Mouse (Mus musculus) limb, embryonic 14.5 days (tissue): Measurements from ENCODE around the gene Psmd11. TPM values are rescaled to one million over a fixed set of nuclear protein-coding genes. Genes with fewer than 3 reads are reported as not detected.
"Not testable (repeated sequence)": the region's sequence is repeated elsewhere in the genome, so short reads cannot be mapped to it uniquely, and the experiment has no call there.

ENCODE experiments used
- ATAC-seq: fragments of 200-750 bp; cut with Nextera tagmentation; 2 replicates; pipeline ENCODE4 v1.8.0; 2017; ENCODE audit warnings: low read depth, moderate number of reproducible peaks, moderate TSS enrichment; ENCODE audit not compliant: low FRiP score
- DNase-seq: peaks from one replicate; pipeline ENCODE4 v3.0.0-alpha.2; 2015; ENCODE audit warnings: low spot score
- H3K27ac ChIP-seq: fragments of 300-500 bp; sonication (generic); replicated peaks from 2 replicates; pipeline ENCODE4 v1.5.1; 2014; ENCODE audit warnings: low read depth, mild to moderate bottlenecking, low read length, moderate library complexity, mixed read lengths
- H3K27me3 ChIP-seq: fragments of 300-500 bp; sonication (generic); 2 replicates; pipeline ENCODE4 v1.6.1; 2014; ENCODE audit warnings: low read length, mixed read lengths; ENCODE audit not compliant: control insufficient read depth, insufficient read depth
- H3K36me3 ChIP-seq: fragments of 300-500 bp; sonication (generic); 2 replicates; pipeline ENCODE4 v1.6.1; 2014; ENCODE audit warnings: mild to moderate bottlenecking, low read length, moderate library complexity, mixed read lengths; ENCODE audit not compliant: control insufficient read depth, insufficient read depth
- H3K4me1 ChIP-seq: fragments of 300-500 bp; sonication (generic); 2 replicates; pipeline ENCODE4 v1.6.1; 2014; ENCODE audit warnings: antibody characterized with exemption, low read length, mixed read lengths; ENCODE audit not compliant: control insufficient read depth, insufficient read depth
- H3K4me2 ChIP-seq: fragments of 300-500 bp; sonication (generic); replicated peaks from 2 replicates; pipeline ENCODE4 v1.6.1; 2014; ENCODE audit warnings: low read depth, mild to moderate bottlenecking, low read length, moderate library complexity; ENCODE audit not compliant: severe bottlenecking
- H3K4me3 ChIP-seq: fragments of 300-500 bp; sonication (generic); replicated peaks from 2 replicates; pipeline ENCODE4 v1.5.1; 2014; ENCODE audit warnings: low read length
- H3K9ac ChIP-seq: fragments of 300-500 bp; sonication (generic); 2 replicates; pipeline ENCODE4 v1.6.1; 2014; ENCODE audit warnings: mild to moderate bottlenecking, low read depth, low read length, moderate library complexity; ENCODE audit not compliant: severe bottlenecking
- H3K9me3 ChIP-seq: fragments of 300-500 bp; sonication (generic); 2 replicates; pipeline ENCODE4 v1.6.1; 2016; ENCODE audit warnings: low read length; ENCODE audit not compliant: control insufficient read depth
- POLR2A ChIP-seq: fragments of 200-500 bp; IDR thresholded peaks from 2 replicates; pipeline ENCODE4 v1.8.0; 2012; ENCODE audit warnings: inconsistent platforms, mild to moderate bottlenecking, moderate library complexity, borderline replicate concordance; ENCODE audit not compliant: insufficient read depth, insufficient read length; ENCODE audit errors: extremely low read depth
- WGBS: fragments of 180-500 bp; shearing (Covaris S2); extraction: QIAGEN DNeasy Blood & Tissue Kit; methylation state at CpG from one replicate; pipeline ENCODE4 v1.1.7; 2014; 5-methylcytosine and 5-hydroxymethylcytosine counted together
- polyA plus RNA-seq, 2 experiments: library from polyadenylated mRNA; depleted of rRNA in 1 of 2; stranded (reverse) in 1 of 2; unstranded in 1 of 2; fragments of >200 nt; fragmentation: Nextera tagmentation in 1 of 2; extraction: Ambion mirVana in 1 of 2; gene quantifications; 2 replicates each; pipeline versions ENCODE4 v1.2.1 to v1.2.3; 2012 to 2014

Gene Psmd11
- polyA plus RNA-seq, 2 experiments, result 86.9 to 261 TPM

DNA sequence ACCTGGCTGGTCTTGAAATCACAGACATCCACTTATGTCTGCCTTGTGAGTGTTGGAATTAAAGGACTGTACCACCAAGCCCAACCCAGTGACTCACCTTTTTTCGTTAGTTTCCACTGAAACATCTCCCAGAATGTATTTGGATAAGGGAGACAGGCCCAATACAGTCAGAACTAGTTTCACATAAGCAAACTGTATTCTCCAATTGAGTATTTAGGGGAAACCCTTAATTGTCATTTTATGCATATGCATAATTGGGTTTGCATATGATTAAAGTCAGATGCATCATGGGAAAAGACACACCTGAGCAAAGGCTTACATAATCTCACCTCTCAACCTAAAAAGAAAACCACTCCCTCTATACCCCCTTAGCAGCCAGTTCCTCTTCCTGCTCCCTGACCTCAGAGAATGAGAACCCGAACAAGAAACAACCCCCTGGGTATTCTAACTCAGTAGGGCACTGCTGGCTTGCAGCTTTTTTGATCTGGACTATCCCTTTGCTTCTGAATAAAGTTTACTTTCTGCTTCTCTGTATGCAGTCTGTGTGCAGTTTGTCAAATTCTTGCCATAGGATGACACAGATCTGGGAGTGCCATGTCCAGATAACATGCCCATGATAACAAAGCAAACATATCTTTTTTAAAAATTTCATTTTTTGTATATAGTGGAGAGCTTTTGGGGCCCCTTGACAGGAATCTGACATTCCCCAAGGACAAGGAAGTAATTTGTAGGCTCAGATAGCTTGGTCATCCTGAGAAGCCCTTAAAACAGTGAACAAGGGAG lies 8.0 kb upstream of the Psmd11 start:
- Histone ChIP-seq H3K4me3 (no peak overlapping the region), H3K4me1 (no peaks in the 10 kb centered on the region), H3K4me2 (no peak overlapping the region), H3K9me3 (peaks cover 4% of the 10 kb centered on the region; the same call in 1 of the 2 replicates), H3K27me3 (no peaks in the 10 kb centered on the region), H3K27ac (no peak overlapping the region), H3K9ac (no peak overlapping the region), H3K36me3 (peaks cover 11% of the 10 kb centered on the region)
- DNase-seq (no peak), ATAC-seq (no peak)
- no peak for TF ChIP-seq POLR2A
- 61% methylated on average over 2 of the region's 2 CpGs for WGBS

- H3K9me3 ChIP-seq, result peaks cover under 1% of the 10 kb centered on the region; the same call in 1 of the 2 replicates
- 85% methylated on average over 7 of the region's 7 CpGs for WGBS
- no peak overlapping the region for H3K27ac ChIP-seq
- no peaks in the 10 kb centered on the region for H3K4me1 ChIP-seq
- ATAC-seq (no peak), DNase-seq (no peak)
- peaks cover 8% of the 10 kb centered on the region for H3K36me3 ChIP-seq
- no peaks in the 10 kb centered on the region for H3K27me3 ChIP-seq
- no peak overlapping the region for H3K9ac ChIP-seq
- no peak overlapping the region for H3K4me2 ChIP-seq
- TF ChIP-seq POLR2A, result no peak
- H3K4me3 ChIP-seq, result no peak overlapping the region
Observed at GRCm38 (mm10) chr11:80421421-80422047, 6.9 kb upstream of the Psmd11 start.

DNA sequence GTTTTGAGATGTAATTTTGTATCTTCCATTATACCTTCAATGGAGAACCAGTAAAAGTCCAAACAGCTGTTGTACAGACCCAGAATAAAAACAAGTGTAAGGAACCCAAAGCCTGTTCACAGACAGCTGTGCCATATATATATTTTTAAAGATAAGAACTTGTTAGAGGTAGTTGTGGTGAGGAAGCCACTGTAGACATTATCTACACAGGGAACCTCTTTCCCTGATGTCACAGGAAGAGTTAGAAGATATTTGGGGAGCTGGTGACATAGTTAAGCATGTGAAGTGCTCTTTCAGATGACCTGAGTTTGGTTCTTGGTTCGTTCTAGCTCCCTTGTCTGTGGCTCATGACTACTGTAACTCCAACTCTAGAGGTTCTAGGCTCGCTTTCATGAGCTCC lies 3.7 kb upstream of the Psmd11 start:
- no peaks in the 10 kb centered on the region for H3K36me3 ChIP-seq
- no peak for TF ChIP-seq POLR2A
- ATAC-seq (no peak), DNase-seq (no peak)
- no peak overlapping the region for H3K27ac ChIP-seq
- 71% methylated on average over 2 of the region's 2 CpGs for WGBS
- H3K27me3 ChIP-seq, result no peaks in the 10 kb centered on the region
- H3K9me3 ChIP-seq, result no peaks in the 10 kb centered on the region
- H3K4me1 ChIP-seq, result peaks cover 1% of the 10 kb centered on the region
- no peak overlapping the region for H3K4me2 ChIP-seq
- no peak overlapping the region for H3K4me3 ChIP-seq
- H3K9ac ChIP-seq, result no peak overlapping the region

- 63% methylated on average over 5 of the region's 5 CpGs for WGBS
- no peak for ATAC-seq
- H3K4me3 ChIP-seq, result no peak overlapping the region
Observed at GRCm38 (mm10) chr11:80425247-80425778, 3.1 kb upstream of the Psmd11 start.

GRCm38 (mm10) chr11:80426029-80426813 lies 2.2 kb upstream of the Psmd11 start:
- 80% methylated on average over 16 of the region's 16 CpGs for WGBS
- H3K4me2 ChIP-seq, H3K4me3 ChIP-seq, DNase-seq, H3K4me1 ChIP-seq, H3K27ac ChIP-seq, ATAC-seq, H3K9ac ChIP-seq, H3K27me3 ChIP-seq, H3K36me3 ChIP-seq, H3K9me3 ChIP-seq: not testable (repeated sequence)

More at GRCm38 (mm10) chr11:80425247-80425778, 3.1 kb upstream of the Psmd11 start:
- DNase-seq, result no peak
- H3K36me3 ChIP-seq, result no peaks in the 10 kb centered on the region
- H3K27me3 ChIP-seq, result no peaks in the 10 kb centered on the region
- no peaks in the 10 kb centered on the region for H3K9me3 ChIP-seq
- H3K9ac ChIP-seq, result no peak overlapping the region
- no peak for TF ChIP-seq POLR2A
- H3K4me1 ChIP-seq, result peaks cover 4% of the 10 kb centered on the region
- H3K4me2 ChIP-seq, result no peak overlapping the region
- no peak overlapping the region for H3K27ac ChIP-seq
